Mouse (Mus musculus) embryonic facial prominence, embryonic 15.5 days (tissue): ENCODE results near the gene Srrd. TPM values are rescaled to one million over a fixed set of nuclear protein-coding genes. Genes with fewer than 3 reads are reported as not detected.

Experiments used
- ATAC-seq: fragments of 200-750 bp; cut with Nextera tagmentation; 2 replicates; pipeline ENCODE4 v1.8.0; 2017; ENCODE audit warnings: low read depth, moderate TSS enrichment; ENCODE audit not compliant: insufficient number of reproducible peaks, low FRiP score, low TSS enrichment
- H3K27ac ChIP-seq: fragments of 300-500 bp; sonication (generic); replicated peaks from 2 replicates; pipeline ENCODE4 v1.5.1; 2015; ENCODE audit warnings: mild to moderate bottlenecking, inconsistent platforms
- H3K27me3 ChIP-seq: fragments of 300-500 bp; sonication (generic); 2 replicates; pipeline ENCODE4 v1.6.1; 2015; ENCODE audit warnings: inconsistent platforms
- H3K36me3 ChIP-seq: fragments of 300-500 bp; sonication (generic); 2 replicates; pipeline ENCODE4 v1.6.1; 2015; ENCODE audit warnings: mild to moderate bottlenecking, inconsistent platforms
- H3K4me1 ChIP-seq: fragments of 300-500 bp; sonication (generic); 2 replicates; pipeline ENCODE4 v1.6.1; 2015; ENCODE audit warnings: inconsistent platforms
- H3K4me2 ChIP-seq: fragments of 300-500 bp; sonication (generic); replicated peaks from 2 replicates; pipeline ENCODE4 v1.6.1; 2015; ENCODE audit warnings: mild to moderate bottlenecking, inconsistent platforms
- H3K4me3 ChIP-seq: fragments of 300-500 bp; sonication (generic); replicated peaks from 2 replicates; pipeline ENCODE4 v1.5.1; 2015; ENCODE audit warnings: mild to moderate bottlenecking, inconsistent platforms
- H3K9ac ChIP-seq: fragments of 300-500 bp; sonication (generic); 2 replicates; pipeline ENCODE4 v1.6.1; 2015; ENCODE audit warnings: inconsistent platforms
- H3K9me3 ChIP-seq: fragments of 300-500 bp; sonication (generic); replicated peaks from 2 replicates; pipeline ENCODE4 v1.6.1; 2016; ENCODE audit warnings: inconsistent platforms
- WGBS: fragments of 180-500 bp; shearing (Covaris S2); methylation state at CpG from one replicate; pipeline ENCODE4 v1.1.7; 2015; 5-methylcytosine and 5-hydroxymethylcytosine counted together
- polyA plus RNA-seq: library from polyadenylated mRNA; unstranded; fragments of >200 nt; fragmentation: Nextera tagmentation; extraction: Ambion mirVana; gene quantifications from 2 replicates; pipeline ENCODE4 v1.2.1, GENCODE M21; 2015

Srrd gene
- polyA plus RNA-seq, 1 experiment from 2014 or later = 46.6 TPM

- peaks cover 29% of the 10 kb centered on the region for H3K4me1 ChIP-seq
- no peak overlapping the region for H3K9ac ChIP-seq
- no peak overlapping the region for H3K4me3 ChIP-seq
- 62% methylated on average over 8 of the region's 8 CpGs for WGBS
- no peak for ATAC-seq
- no peaks in the 10 kb centered on the region for H3K36me3 ChIP-seq
- H3K4me2 ChIP-seq = no peak overlapping the region
- no peaks in the 10 kb centered on the region for H3K9me3 ChIP-seq
- no peaks in the 10 kb centered on the region for H3K27me3 ChIP-seq
- no peak overlapping the region for H3K27ac ChIP-seq
These were observed 47.3 kb downstream of the Srrd start for GRCm38 (mm10) chr5:112295564-112295963.

- Histone ChIP-seq H3K27me3 (no peaks in the 10 kb centered on the region), H3K4me2 (no peak overlapping the region), H3K9ac (no peak overlapping the region), H3K4me1 (peaks cover 29% of the 10 kb centered on the region), H3K27ac (no peak overlapping the region), H3K4me3 (no peak overlapping the region), H3K36me3 (no peaks in the 10 kb centered on the region), H3K9me3 (no peaks in the 10 kb centered on the region)
- no peak for ATAC-seq
- WGBS = 42% methylated on average over 8 of the region's 8 CpGs
These were observed 47.7 kb downstream of the Srrd start for GRCm38 (mm10) chr5:112295162-112295561.

GRCm38 (mm10) chr5:112294696-112295095, 48.1 kb downstream of the Srrd start:
- Histone ChIP-seq H3K4me2 (no peak overlapping the region), H3K9me3 (no peaks in the 10 kb centered on the region), H3K36me3 (no peaks in the 10 kb centered on the region), H3K27ac (no peak overlapping the region), H3K9ac (no peak overlapping the region), H3K4me3 (no peak overlapping the region), H3K4me1 (peaks cover 29% of the 10 kb centered on the region), H3K27me3 (no peaks in the 10 kb centered on the region)
- ATAC-seq = no peak
- 59% methylated on average over 4 of the region's 4 CpGs for WGBS

GRCm38 (mm10) chr5:112293800-112294199, 49.0 kb downstream of the Srrd start:
- Histone ChIP-seq H3K36me3 (no peaks in the 10 kb centered on the region), H3K27me3 (no peaks in the 10 kb centered on the region), H3K4me2 (no peak overlapping the region), H3K9me3 (no peaks in the 10 kb centered on the region), H3K4me1 (peaks cover 34% of the 10 kb centered on the region), H3K9ac (no peak overlapping the region), H3K4me3 (no peak overlapping the region), H3K27ac (no peak overlapping the region)
- WGBS = 78% methylated on average over 2 of the region's 2 CpGs
- ATAC-seq = no peak

GRCm38 (mm10) chr5:112292343-112292980, 50.4 kb downstream of the Srrd start:
- peaks cover 47% of the 10 kb centered on the region for H3K4me1 ChIP-seq
- 71% methylated on average over 17 of the region's 17 CpGs for WGBS
- H3K9me3 ChIP-seq = no peaks in the 10 kb centered on the region
- no peak for ATAC-seq
- no peaks in the 10 kb centered on the region for H3K27me3 ChIP-seq
- no peak overlapping the region for H3K4me2 ChIP-seq
- H3K27ac ChIP-seq = no peak overlapping the region
- H3K9ac ChIP-seq = no peak overlapping the region
- H3K4me3 ChIP-seq = no peak overlapping the region
- no peaks in the 10 kb centered on the region for H3K36me3 ChIP-seq

- Histone ChIP-seq H3K9ac (no peak overlapping the region), H3K4me3 (no peak overlapping the region), H3K4me1 (peaks cover 48% of the 10 kb centered on the region), H3K27me3 (no peaks in the 10 kb centered on the region), H3K36me3 (no peaks in the 10 kb centered on the region), H3K9me3 (no peaks in the 10 kb centered on the region), H3K4me2 (no peak overlapping the region), H3K27ac (no peak overlapping the region)
- 75% methylated on average over 5 of the region's 5 CpGs for WGBS
- no peak for ATAC-seq
These were observed 51.0 kb downstream of the Srrd start for GRCm38 (mm10) chr5:112291866-112292265.

- Histone ChIP-seq H3K36me3 (no peaks in the 10 kb centered on the region), H3K4me3 (no peak overlapping the region), H3K27ac (no peak overlapping the region), H3K9ac (no peak overlapping the region), H3K9me3 (no peaks in the 10 kb centered on the region), H3K4me1 (peaks cover 48% of the 10 kb centered on the region), H3K4me2 (no peak overlapping the region), H3K27me3 (no peaks in the 10 kb centered on the region)
- ATAC-seq = no peak
- WGBS = 92% methylated on average over 8 of the region's 8 CpGs
These were observed 52.3 kb downstream of the Srrd start for GRCm38 (mm10) chr5:112290536-112290880.

GRCm38 (mm10) chr5:112289819-112290535, 52.9 kb downstream of the Srrd start:
- H3K4me2 ChIP-seq = no peak overlapping the region
- H3K4me3 ChIP-seq = no peak overlapping the region
- no peak for ATAC-seq
- peaks cover 46% of the 10 kb centered on the region for H3K4me1 ChIP-seq
- H3K36me3 ChIP-seq = no peaks in the 10 kb centered on the region
- H3K9ac ChIP-seq = no peak overlapping the region
- H3K27ac ChIP-seq = no peak overlapping the region
- no peaks in the 10 kb centered on the region for H3K27me3 ChIP-seq
- WGBS = 82% methylated on average over 16 of the region's 16 CpGs
- H3K9me3 ChIP-seq = no peaks in the 10 kb centered on the region

- no peaks in the 10 kb centered on the region for H3K36me3 ChIP-seq
- 31% methylated on average over 6 of the region's 8 CpGs for WGBS
- no peak overlapping the region for H3K4me2 ChIP-seq
- no peaks in the 10 kb centered on the region for H3K27me3 ChIP-seq
- no peak overlapping the region for H3K27ac ChIP-seq
- ATAC-seq = no peak
- no peak overlapping the region for H3K4me3 ChIP-seq
- H3K9me3 ChIP-seq = no peaks in the 10 kb centered on the region
- H3K9ac ChIP-seq = no peak overlapping the region
- H3K4me1 ChIP-seq = peaks cover 41% of the 10 kb centered on the region
These were observed 53.6 kb downstream of the Srrd start for GRCm38 (mm10) chr5:112289236-112289635.

GRCm38 (mm10) chr5:112288193-112289141, 54.4 kb downstream of the Srrd start:
- WGBS = 82% methylated on average over 9 of the region's 9 CpGs

GRCm38 (mm10) chr5:112287652-112288051, 55.2 kb downstream of the Srrd start:
- Histone ChIP-seq H3K4me1 (peaks cover 54% of the 10 kb centered on the region), H3K27ac (no peak overlapping the region), H3K4me3 (no peak overlapping the region), H3K9ac (no peak overlapping the region), H3K36me3 (no peaks in the 10 kb centered on the region), H3K9me3 (no peaks in the 10 kb centered on the region), H3K27me3 (no peaks in the 10 kb centered on the region), H3K4me2 (no peak overlapping the region)
- 82% methylated on average over 2 of the region's 2 CpGs for WGBS
- no peak for ATAC-seq

More at GRCm38 (mm10) chr5:112288193-112289141, 54.4 kb downstream of the Srrd start:
- no peak overlapping the region for H3K4me2 ChIP-seq
- no peaks in the 10 kb centered on the region for H3K27me3 ChIP-seq
- no peak overlapping the region for H3K27ac ChIP-seq
- no peak overlapping the region for H3K4me3 ChIP-seq
- peaks cover 46% of the 10 kb centered on the region for H3K4me1 ChIP-seq
- no peak overlapping the region for H3K9ac ChIP-seq
- no peaks in the 10 kb centered on the region for H3K9me3 ChIP-seq
- H3K36me3 ChIP-seq = no peaks in the 10 kb centered on the region
- ATAC-seq = no peak
